Comparison of ENCODE assay signal across 9 mouse cellular contexts in the genomic region with DNA sequence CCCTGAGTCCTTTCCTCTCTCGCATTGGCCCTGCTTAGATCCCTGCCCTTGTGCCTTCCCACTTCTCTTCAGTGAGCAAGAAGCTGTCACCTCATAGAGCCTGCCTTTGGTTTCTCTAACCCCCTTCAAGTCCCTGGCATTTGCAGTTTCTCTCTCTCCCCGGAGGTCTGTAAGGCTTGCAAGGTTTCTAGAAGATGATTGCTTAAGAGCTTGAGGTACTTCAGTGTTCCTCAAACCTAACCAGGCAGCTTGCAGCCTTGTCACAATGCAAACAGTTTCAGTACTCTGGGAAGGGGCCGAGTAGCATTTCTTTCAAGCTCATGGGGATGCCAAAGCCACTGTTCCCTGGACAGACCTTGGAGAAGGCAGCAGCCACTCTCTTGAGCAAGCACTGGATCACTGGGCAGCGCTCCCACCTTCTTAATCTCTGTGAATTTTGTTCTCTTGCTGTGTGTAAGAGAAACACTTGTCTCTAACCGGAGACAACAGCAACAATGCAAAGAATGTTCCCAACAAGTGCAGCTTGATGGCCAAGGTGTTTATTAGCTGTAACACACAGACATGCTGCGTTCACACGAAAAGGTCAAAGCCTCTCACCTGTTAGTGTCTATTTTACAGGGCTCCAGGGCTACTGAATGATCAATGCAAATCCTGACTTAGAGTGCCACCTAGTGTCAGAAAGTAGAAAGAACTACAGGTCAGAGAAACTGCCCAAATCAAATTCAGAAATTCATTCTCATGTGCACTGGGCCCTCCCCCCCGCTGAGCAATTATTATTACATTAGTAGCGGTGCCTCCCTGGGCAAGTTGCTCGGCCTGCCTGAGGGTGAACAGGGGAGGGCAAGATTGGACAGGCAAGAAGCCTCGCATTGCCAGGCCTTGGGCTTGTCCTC. TPM values are rescaled to one million over a fixed set of nuclear protein-coding genes. Genes with fewer than 3 reads are reported as not detected.
A peak's percentile ranks its signal among the peaks of the same experiment; 100 is the strongest.
DNase-seq lines count a peak whose midpoint lies in the region; ATAC-seq lines count a peak whose summit lies in the region.
"Had no signal": no experiment of that assay in that cellular context is flagged by ENCODE, and none has a peak within 500 bp of the region (broad histone marks: within the 10 kb centered on the region; RNA-seq: fewer than 3 reads in every experiment).

No protein-coding gene starts in this region.

- H3K9ac ChIP-seq in forebrain, embryonic 13.5 days, result peak overlapping the region; percentile 23; the same call in 1 of the 2 replicates
- H3K9ac ChIP-seq in lung, embryonic 15.5 days, result no peak overlapping the region

- peak; percentile 61; the same call in 1 of the 2 replicates for ATAC-seq in cerebellum, adult (ENCODE audit: insufficient number of reproducible peaks, low FRiP score, low TSS enrichment)
- ATAC-seq in forebrain, embryonic 13.5 days, result peak; percentile 77
- peak; percentile 65 for ATAC-seq in inflammation-experienced regulatory T-cells, adult 6 months
- ATAC-seq in lung, embryonic 15.5 days (ENCODE audit: borderline replicate concordance, extremely low read depth, low FRiP score, low TSS enrichment), result peak; percentile 66; the same call in 1 of the 2 replicates
- ATAC-seq in neutrophil, adult 5-6 weeks (ENCODE audit: extremely low read depth, insufficient number of reproducible peaks, low FRiP score, poor library complexity, severe bottlenecking), result peak; percentile 86

- H3K4me2 ChIP-seq in forebrain, embryonic 13.5 days, result no peak overlapping the region
- H3K4me2 ChIP-seq in lung, embryonic 15.5 days, result no peak overlapping the region

- H3K36me3 ChIP-seq in forebrain, embryonic 13.5 days (ENCODE audit: poor library complexity, severe bottlenecking), result no peaks in the 10 kb centered on the region
- no peaks in the 10 kb centered on the region for H3K36me3 ChIP-seq in lung, embryonic 15.5 days

- no peaks in the 10 kb centered on the region for H3K27me3 ChIP-seq in forebrain, embryonic 13.5 days
- peaks cover 4% of the 10 kb centered on the region; the same call in 1 of the 2 replicates for H3K27me3 ChIP-seq in lung, embryonic 15.5 days

- no peaks in the 10 kb centered on the region for H3K4me1 ChIP-seq in forebrain, embryonic 13.5 days
- peaks cover 2% of the 10 kb centered on the region; the same call in 1 of the 2 replicates for H3K4me1 ChIP-seq in lung, embryonic 15.5 days

- WGBS in forebrain, embryonic 13.5 days, result 37% methylated on average over 11 of the region's 11 CpGs
- WGBS in lung, embryonic 15.5 days, result 20% methylated on average over 11 of the region's 11 CpGs

- H3K4me3 ChIP-seq in forebrain, embryonic 13.5 days, result no peak overlapping the region
- no peak overlapping the region for H3K4me3 ChIP-seq in lung, embryonic 15.5 days

- no peaks in the 10 kb centered on the region for H3K9me3 ChIP-seq in forebrain, embryonic 13.5 days (replicated peaks)
- no peaks in the 10 kb centered on the region for H3K9me3 ChIP-seq in lung, embryonic 15.5 days

- H3K27ac ChIP-seq in forebrain, embryonic 13.5 days, result no peak overlapping the region
- H3K27ac ChIP-seq in lung, embryonic 15.5 days, result peak overlapping the region; percentile 9; the same call in 1 of the 2 replicates

- peak; percentile 28 to 91 for DNase-seq in adrenal gland, adult (ENCODE audit: inconsistent age in 2 of 2, low spot score in 1 of 2)
- DNase-seq in adrenal gland, postnatal 4 days (ENCODE audit: low spot score in 2 of 2), result no peak
- peak; percentile 77 for DNase-seq in 416B (ENCODE audit: low read depth)

RNA-seq across cellular contexts. Expression of a gene that starts 10.3 kb away (rescaled TPM):
- total RNA-seq in adrenal gland, postnatal 4 days (2021), result 10 to 100 TPM; 15.4 to 18.5 TPM
- 21.2 and 22.9 TPM in 2 replicates for polyA plus RNA-seq in forebrain, embryonic 13.5 days (2015; fragmentation: Nextera tagmentation; extraction: Ambion mirVana)
- 1 to 10 TPM; 7.7 to 9.0 (median 7.9) TPM for polyA plus RNA-seq in inflammation-experienced regulatory T-cells, adult 6 months (2017; shearing (Covaris generic))
- polyA plus RNA-seq in lung, embryonic 15.5 days (2015; fragmentation: Nextera tagmentation; extraction: Ambion mirVana), result 26.2 and 26.6 TPM in 2 replicates
- 11.7 and 14.3 TPM in 2 replicates for total RNA-seq in neutrophil, adult 5-6 weeks (2017)

RNA-seq across cellular contexts. Expression of a gene that starts 15.1 kb away (rescaled TPM):
- total RNA-seq in adrenal gland, postnatal 4 days (2021), result 10 to 100 TPM; 15.6 to 15.9 TPM
- polyA plus RNA-seq in forebrain, embryonic 13.5 days (2015; fragmentation: Nextera tagmentation; extraction: Ambion mirVana), result not detected in 2 replicates
- not detected for polyA plus RNA-seq in inflammation-experienced regulatory T-cells, adult 6 months (2017; shearing (Covaris generic))
- polyA plus RNA-seq in lung, embryonic 15.5 days (2015; fragmentation: Nextera tagmentation; extraction: Ambion mirVana), result not detected in 2 replicates
- total RNA-seq in neutrophil, adult 5-6 weeks (2017), result not detected in 2 replicates
- total RNA-seq: left cerebral cortex, postnatal 10 days had no signal

RNA-seq across cellular contexts. Expression of a gene that starts 22.4 kb away (rescaled TPM):
- under 1 TPM in 1 of 2 experiments, not detected in 1; 0.23 TPM for total RNA-seq in adrenal gland, postnatal 4 days (2021)
- polyA plus RNA-seq in forebrain, embryonic 13.5 days (2015; fragmentation: Nextera tagmentation; extraction: Ambion mirVana), result 0.06 and 0.17 TPM in 2 replicates
- under 1 TPM in 1 of 3 experiments, not detected in 2; 0.22 TPM for polyA plus RNA-seq in inflammation-experienced regulatory T-cells, adult 6 months (2017; shearing (Covaris generic))
- 0.09 and 0.11 TPM in 2 replicates for polyA plus RNA-seq in lung, embryonic 15.5 days (2015; fragmentation: Nextera tagmentation; extraction: Ambion mirVana)
- 0.23 and 0.74 TPM in 2 replicates for total RNA-seq in neutrophil, adult 5-6 weeks (2017)

RNA-seq across cellular contexts. Expression of a gene that starts 33.7 kb away (rescaled TPM):
- under 1 TPM in 1 of 2 experiments, not detected in 1; 0.51 TPM for total RNA-seq in adrenal gland, postnatal 4 days (2021)
- not detected in 2 replicates for polyA plus RNA-seq in forebrain, embryonic 13.5 days (2015; fragmentation: Nextera tagmentation; extraction: Ambion mirVana)
- polyA plus RNA-seq in inflammation-experienced regulatory T-cells, adult 6 months (2017; shearing (Covaris generic)), result not detected
- 0.27 TPM in 1 of 2 replicates, not detected in the other for polyA plus RNA-seq in lung, embryonic 15.5 days (2015; fragmentation: Nextera tagmentation; extraction: Ambion mirVana)
- not detected in 2 replicates for total RNA-seq in neutrophil, adult 5-6 weeks (2017)
- total RNA-seq: left cerebral cortex, postnatal 10 days had no signal

RNA-seq across cellular contexts. Expression of a gene that starts 38.9 kb away (rescaled TPM):
- total RNA-seq in adrenal gland, postnatal 4 days (2021), result not detected
- polyA plus RNA-seq in forebrain, embryonic 13.5 days (2015; fragmentation: Nextera tagmentation; extraction: Ambion mirVana), result not detected in 2 replicates
- not detected for polyA plus RNA-seq in inflammation-experienced regulatory T-cells, adult 6 months (2017; shearing (Covaris generic))
- polyA plus RNA-seq in lung, embryonic 15.5 days (2015; fragmentation: Nextera tagmentation; extraction: Ambion mirVana), result not detected in 2 replicates
- total RNA-seq in neutrophil, adult 5-6 weeks (2017), result not detected in 2 replicates
- total RNA-seq: left cerebral cortex, postnatal 10 days had no signal

Comparison
In these comparisons a context has a peak if more than half of its experiments do, and no peak if none do; other contexts are left out.
1. DNase-seq: peak in adrenal gland, adult (2 of 2) and 416B (single experiment); none in adrenal gland, postnatal 4 days (0 of 2).
2. Peak in every context shown above with its lines, with median percentiles within 50 percentile points of each other: ATAC-seq.